Mouse (Mus musculus) layer of hippocampus, adult 11-12 months (tissue): ENCODE results near the gene B3galt5.
"Not testable (repeated sequence)": the region's sequence is repeated elsewhere in the genome, so short reads cannot be mapped to it uniquely, and the experiment has no call there.

Experiments used
- DNase-seq: peaks from one replicate; pipeline ENCODE4 v3.0.0; 2022; ENCODE audit warnings: low spot score

B3galt5 gene

GRCm38 (mm10) chr16:96258429-96258828 is 22.8 kb downstream of the B3galt5 start:
- no peak for DNase-seq

DNA sequence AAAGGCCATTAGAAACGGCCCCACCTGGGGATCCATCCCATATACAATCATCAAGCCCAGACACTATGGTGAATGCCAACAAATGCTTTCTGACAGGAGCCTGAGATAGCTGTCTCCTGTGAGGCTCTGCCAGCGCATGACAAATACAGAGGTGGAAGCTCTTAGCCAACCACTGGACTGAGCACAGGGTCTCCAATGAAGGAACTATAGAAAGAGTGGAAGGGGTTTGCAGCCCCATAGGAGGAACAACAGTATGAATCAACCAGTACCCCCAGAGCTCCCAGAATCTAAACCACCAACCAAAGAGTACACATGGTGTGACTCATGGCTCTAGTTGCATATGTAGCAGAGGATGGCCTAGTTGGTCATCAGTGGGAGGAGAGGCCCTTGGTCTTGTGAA is 36.1 kb downstream of the B3galt5 start:
- DNase-seq = no peak

- DNase-seq = peak; percentile 77
These were observed 37.5 kb downstream of the B3galt5 start for GRCm38 (mm10) chr16:96272929-96273619.

- no peak for DNase-seq
These were observed 41.0 kb downstream of the B3galt5 start for GRCm38 (mm10) chr16:96276596-96276995.

DNA sequence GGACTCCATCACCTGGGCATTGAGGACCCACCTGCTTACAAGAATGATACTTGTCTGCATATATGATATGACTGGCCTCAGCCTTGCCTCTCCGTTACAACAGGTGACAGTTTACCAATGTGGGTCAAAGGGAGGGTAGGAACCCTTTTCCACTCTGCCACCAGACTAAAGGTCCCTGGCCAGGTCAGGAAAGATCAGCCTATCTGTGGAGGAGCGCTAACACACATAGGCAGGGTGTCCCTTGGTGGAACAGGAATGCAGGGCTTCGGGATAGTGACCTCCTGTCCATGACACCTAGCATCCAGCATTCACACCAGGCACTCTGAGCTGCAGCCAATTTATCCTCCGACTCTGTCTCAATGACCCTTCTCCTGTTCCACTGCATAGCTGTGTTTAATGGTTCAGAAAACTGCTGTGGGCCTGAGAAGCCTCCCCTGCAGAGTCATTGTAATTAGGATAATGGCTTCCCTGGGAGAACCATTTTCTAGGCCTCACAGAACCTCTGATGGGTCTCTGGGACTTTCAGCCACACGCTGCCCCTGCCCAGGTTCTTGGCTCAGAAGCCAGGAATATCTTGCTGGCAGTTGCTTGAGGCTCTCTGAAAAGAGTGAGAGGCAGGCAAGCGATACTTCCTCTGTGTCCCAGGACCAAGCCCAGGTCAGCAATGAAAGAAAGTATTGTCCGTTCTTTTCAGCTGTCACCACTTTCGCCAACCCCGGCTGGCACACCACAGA is 43.1 kb downstream of the B3galt5 start:
- DNase-seq = peak; percentile 35

DNA sequence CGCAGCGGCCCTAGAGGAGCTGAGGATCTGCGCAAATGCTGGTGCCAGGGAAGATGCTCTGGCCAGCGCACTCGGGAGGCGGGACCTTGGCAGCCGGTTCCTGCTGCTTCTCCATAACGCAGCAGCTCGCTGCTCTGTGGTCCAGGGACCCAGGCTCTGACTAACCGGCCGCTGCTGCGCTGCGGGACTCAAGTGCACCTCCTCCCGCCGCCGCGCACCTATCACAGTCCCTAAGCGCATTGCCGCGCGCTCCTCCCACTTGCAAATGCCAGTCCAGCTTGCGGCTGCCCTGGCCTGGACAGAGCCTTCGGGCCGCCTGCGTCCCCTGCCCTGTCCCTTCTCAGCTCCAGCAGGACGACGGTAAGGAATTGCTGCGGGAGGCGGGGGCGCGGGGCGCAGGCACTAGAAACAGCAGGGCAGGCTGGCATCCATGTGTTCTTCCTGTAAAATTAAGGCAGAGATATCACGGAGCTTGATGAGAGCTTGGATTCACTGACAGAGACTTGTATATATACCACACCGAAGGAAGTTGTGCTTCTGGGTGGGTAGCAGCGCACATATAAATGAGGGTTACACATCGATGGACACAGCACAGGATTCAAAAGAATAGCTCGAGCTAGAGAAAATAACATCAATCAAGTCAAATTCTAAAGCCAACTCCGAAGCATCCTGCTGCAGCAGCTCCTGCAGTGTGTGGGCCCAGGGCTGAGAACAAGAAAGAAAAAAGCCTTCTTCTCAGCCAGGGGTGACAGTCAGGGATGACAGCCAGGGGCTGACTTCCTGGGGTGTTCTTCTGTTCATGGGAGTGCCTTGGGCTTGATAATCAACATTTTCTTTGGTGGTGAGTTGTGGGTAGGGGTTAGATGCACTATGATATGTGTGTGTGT is 45.4 kb downstream of the B3galt5 start:
- DNase-seq = peak; percentile 65

- no peak for DNase-seq
These were observed 47.0 kb downstream of the B3galt5 start for GRCm38 (mm10) chr16:96282566-96282965.

DNA sequence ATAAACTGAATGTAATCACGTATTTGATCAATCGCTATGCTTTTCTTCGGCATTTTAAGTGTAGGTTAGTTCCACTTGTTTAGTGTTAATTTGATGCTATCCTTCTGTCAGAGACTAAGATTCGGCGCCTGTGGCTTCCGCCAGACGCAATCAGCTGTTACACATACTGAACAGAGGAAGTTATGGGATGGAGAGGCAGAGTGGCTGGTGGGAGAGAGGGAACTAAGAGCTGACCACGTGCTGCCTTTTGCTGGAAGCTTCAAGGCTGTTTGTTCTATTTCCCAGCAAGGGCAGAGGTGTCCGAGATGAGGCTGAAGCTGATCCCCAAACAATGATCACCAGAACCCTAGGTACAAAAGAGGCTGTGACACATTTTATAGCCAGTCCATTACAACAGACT is 56.3 kb downstream of the B3galt5 start:
- DNase-seq = peak; percentile 43

GRCm38 (mm10) chr16:96292530-96293173 is 57.1 kb downstream of the B3galt5 start:
- no peak for DNase-seq

DNA sequence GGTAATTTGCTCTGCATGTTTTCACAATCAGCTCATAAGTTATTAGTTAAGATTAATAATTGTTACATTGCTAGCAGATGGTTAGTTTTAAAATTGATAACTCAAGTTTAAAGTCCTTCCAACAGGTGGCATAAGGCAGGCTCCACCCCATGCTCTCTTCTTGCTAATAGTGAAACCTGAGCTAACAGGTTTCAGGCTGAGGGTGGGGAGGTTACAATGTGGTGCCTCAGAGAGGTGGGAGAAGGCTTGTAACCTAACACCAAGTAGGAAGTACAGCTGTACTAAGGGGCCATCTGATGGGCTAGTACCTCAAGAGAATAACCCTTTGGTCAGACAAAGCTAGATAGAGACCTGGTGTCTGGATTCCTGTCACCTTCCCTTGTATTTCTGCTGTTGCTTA is 62.5 kb downstream of the B3galt5 start:
- no peak for DNase-seq

- DNase-seq = no peak
These were observed 63.0 kb downstream of the B3galt5 start for GRCm38 (mm10) chr16:96298574-96298973.

DNA sequence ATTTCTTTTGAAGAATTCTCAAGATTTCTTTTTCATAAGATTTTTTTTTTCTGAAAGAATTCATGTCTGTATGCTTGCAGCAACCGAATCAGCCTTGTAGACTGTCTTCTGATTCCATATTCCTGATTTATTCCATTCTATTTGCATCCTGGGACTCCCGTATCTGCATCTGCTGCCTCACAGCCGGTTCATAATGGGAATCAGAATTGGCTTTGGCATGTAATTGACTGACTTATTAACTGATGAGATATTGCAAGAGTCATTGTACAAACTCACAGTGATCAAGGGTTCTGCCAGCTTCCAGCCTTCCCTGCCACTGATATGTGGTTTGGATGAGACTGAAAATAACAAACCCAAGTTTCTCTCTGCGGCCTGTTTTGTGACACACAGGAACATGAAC is 67.8 kb downstream of the B3galt5 start:
- DNase-seq = no peak

DNA sequence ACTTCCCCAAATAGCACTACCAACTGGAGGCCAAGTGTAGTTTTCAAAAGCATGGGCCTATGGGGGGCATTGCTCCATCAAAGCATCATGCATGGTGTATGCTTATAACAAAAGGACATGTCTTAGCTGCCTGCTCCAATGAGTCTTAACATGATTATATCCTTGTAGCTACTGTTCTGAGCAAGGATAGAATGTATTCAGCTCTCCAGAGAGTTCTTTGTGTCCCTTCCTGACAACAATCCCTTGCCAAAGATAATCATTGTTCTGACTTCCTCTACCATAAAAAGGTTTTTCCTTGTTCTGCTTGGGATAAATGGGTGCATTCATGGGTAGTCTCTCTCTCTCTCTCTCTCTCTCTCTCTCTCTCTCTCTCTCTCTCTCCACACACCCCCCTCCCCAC is 68.8 kb downstream of the B3galt5 start:
- no peak for DNase-seq

DNA sequence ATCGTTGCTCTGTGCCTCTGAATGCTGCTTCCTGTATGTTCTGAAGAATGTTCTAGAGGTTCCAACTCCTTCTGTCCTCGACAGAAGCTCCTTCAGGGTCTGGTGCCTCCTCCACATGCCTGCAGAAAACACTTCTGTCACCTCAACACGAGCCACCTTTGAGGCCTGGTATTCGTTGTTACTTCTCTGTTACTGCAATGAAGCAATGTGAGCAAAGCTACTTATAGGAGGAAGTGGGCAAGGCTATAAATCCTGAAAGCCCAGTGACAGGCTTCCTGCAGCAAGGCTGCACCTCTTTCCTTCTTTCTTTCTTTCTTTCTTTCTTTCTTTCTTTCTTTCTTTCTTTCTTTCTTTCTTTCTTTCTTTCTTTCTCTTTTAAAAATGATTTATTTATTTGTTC is 71.3 kb downstream of the B3galt5 start:
- DNase-seq = no peak

DNA sequence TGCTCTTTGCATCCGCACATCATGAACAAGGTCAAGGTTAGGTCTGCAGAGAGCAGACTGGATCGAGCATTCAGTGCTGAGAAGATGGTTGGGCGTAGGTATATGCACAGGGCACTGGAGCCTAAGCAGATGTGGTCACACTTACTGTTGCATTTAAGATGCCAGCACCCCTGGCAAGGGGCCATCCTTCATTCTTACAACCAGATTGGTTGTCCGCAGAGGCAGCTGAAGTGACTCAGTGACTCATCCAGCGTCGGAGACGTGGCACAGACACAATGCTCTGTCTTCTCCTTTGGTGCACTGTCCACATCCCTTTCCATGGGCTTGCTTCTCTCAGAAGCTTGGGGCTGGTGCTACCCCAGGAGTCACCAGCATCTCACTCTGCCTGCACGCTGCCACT is 82.2 kb downstream of the B3galt5 start:
- DNase-seq = no peak

- no peak for DNase-seq
These were observed 87.1 kb downstream of the B3galt5 start for GRCm38 (mm10) chr16:96322739-96323138.

DNA sequence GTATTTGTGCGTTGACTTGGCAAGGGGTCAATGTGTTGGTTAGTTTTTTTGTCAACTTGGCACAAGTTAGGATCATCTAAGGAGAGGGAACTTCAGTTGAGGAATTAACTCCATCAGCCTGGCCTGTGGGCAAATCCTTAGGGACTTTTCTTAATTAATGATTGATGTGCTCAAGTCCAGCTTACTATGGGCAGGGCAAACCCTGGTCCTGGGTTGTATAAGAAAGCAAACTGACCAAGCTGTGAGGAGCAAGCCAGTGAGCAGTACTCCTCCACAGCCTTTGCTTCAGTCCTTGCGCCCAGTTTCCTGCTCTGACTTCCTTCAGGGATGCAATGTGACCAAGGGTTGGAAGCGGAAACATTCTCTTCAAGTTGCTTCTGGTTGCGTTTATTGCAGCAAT is 87.6 kb downstream of the B3galt5 start:
- DNase-seq = no peak

GRCm38 (mm10) chr16:96326110-96326999 is 90.8 kb downstream of the B3galt5 start:
- peak; percentile 39 for DNase-seq

DNA sequence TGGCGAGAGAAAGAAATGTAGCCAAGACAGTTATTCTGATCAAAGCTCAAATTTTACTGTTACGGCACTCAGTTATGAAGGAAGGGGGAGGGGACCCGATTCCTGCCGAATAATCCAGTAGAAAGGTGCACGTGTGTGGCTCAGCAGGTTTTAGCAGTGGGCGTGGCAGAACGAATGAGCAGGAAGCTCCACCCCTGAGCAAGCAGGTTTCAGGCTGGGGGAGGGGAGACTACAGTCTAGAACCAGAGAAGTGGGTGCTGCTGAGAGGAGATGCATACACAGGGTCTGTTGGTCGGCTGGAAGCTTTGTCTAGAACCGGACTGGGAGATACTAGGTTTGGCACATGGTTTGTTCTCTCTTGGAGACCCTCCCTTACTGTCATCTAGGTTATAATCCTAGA is 91.7 kb downstream of the B3galt5 start:
- DNase-seq = not testable (repeated sequence)

DNA sequence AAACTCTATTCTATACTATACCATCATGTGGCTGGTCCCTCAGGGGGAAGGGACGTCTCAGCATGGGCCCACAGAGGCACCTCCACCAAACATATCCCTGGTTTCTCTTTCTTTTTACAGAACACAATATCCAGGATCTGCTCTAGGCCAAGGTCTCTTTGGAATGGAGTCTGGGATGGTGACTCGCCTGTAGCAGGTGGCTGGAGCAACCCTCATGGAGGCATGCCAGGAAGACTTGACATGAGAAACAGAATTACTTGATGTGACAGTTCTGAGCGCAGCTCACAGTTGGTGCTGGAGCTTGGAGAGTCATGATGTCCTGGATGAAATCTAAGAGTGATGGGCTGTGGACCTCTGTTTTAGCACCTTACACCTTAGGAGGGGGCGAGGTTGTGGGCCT is 104.0 kb downstream of the B3galt5 start:
- no peak for DNase-seq

DNA sequence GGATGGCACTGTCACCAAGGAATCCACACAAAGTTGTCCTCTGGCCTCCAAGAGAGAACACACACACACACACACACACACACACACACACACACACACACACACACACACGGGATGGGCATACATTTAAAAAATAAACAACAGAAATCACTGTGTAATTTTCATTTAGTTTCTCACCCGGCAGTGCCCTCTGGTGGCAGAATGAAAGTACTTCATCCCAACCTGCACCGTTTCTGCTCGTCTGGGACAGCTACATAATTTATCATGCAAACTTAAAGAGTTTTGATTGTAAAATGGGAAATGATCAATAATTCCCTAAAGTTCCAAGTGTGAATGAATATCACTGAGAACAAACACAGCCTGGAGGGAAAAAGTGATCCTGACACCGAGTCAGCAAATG is 105.7 kb downstream of the B3galt5 start:
- DNase-seq = peak; percentile 59
